Mouse (Mus musculus) activated CD4-positive, CD25-positive, alpha-beta regulatory T cell (primary cell): ENCODE measurements around the gene Akap1. TPM values are rescaled to one million over a fixed set of nuclear protein-coding genes. Genes with fewer than 3 reads are reported as not detected.

Source experiments
- polyA plus RNA-seq, 2 experiments: library from polyadenylated mRNA; unstranded; fragments of 100-300 nt; shearing (Covaris generic); gene quantifications; one replicate each; pipeline ENCODE4 v1.2.1; 2017

The Akap1 gene
- 1 to 10 TPM in 1 of 2 experiments, under 1 TPM in 1; 0.87 to 2.0 TPM for polyA plus RNA-seq

GRCm38 (mm10) chr11:88864458-88865197 lies at the start of gene Akap1:
TSS of gene Akap1 (minus strand) at chr11:88864586.

Other genes with a start within 250 kb of the Akap1 start
- gene Msi2, start 146.1 kb downstream of the Akap1 start, polyA plus RNA-seq, result 10 to 100 TPM; 20.9 to 22.4 TPM
- 10 to 100 TPM; 11.6 to 30.5 TPM for gene Scpep1, start 90.9 kb upstream of the Akap1 start, polyA plus RNA-seq
- not detected for gene Elobl, start 102.3 kb upstream of the Akap1 start, polyA plus RNA-seq
- gene Coil, start 105.7 kb upstream of the Akap1 start, polyA plus RNA-seq, result 10 to 100 TPM in 1 of 2 experiments, 1 to 10 TPM in 1; 8.8 to 12.6 TPM
- 10 to 100 TPM; 37.0 to 47.1 TPM for gene Trim25, start 134.8 kb upstream of the Akap1 start, polyA plus RNA-seq
- gene Dgke, start 202.3 kb upstream of the Akap1 start, polyA plus RNA-seq, result 1 to 10 TPM; 8.8 to 9.4 TPM
- not detected for gene Gm525, start 209.3 kb upstream of the Akap1 start, polyA plus RNA-seq